Mouse (Mus musculus) hindbrain, embryonic 13.5 days (tissue): ENCODE measurements around the gene Cdkal1. TPM values are rescaled to one million over a fixed set of nuclear protein-coding genes. Genes with fewer than 3 reads are reported as not detected.

Source experiments
- ATAC-seq: fragments of 200-750 bp; cut with Nextera tagmentation; 2 replicates; pipeline ENCODE4 v1.8.0; 2017; ENCODE audit warnings: moderate TSS enrichment; ENCODE audit not compliant: low FRiP score
- H3K27ac ChIP-seq: fragments of 300-500 bp; sonication (generic); 2 replicates; pipeline ENCODE4 v1.5.1; 2015; ENCODE audit warnings: inconsistent platforms, mild to moderate bottlenecking, moderate library complexity
- H3K27me3 ChIP-seq: fragments of 300-500 bp; sonication (generic); 2 replicates; pipeline ENCODE4 v1.6.1; 2015; ENCODE audit warnings: mild to moderate bottlenecking, inconsistent platforms
- H3K36me3 ChIP-seq: fragments of 300-500 bp; sonication (generic); 2 replicates; pipeline ENCODE4 v1.6.1; 2015; ENCODE audit warnings: mild to moderate bottlenecking, inconsistent platforms
- H3K4me1 ChIP-seq: fragments of 300-500 bp; sonication (generic); replicated peaks from 2 replicates; pipeline ENCODE4 v1.6.1; 2015; ENCODE audit warnings: inconsistent platforms
- H3K4me2 ChIP-seq: fragments of 300-500 bp; sonication (generic); 2 replicates; pipeline ENCODE4 v1.6.1; 2015; ENCODE audit warnings: inconsistent platforms, mild to moderate bottlenecking, moderate library complexity
- H3K4me3 ChIP-seq: fragments of 300-500 bp; sonication (generic); 2 replicates; pipeline ENCODE4 v1.5.1; 2015; ENCODE audit warnings: mild to moderate bottlenecking, inconsistent platforms
- H3K9ac ChIP-seq: fragments of 300-500 bp; sonication (generic); 2 replicates; pipeline ENCODE4 v1.6.1; 2015; ENCODE audit warnings: mild to moderate bottlenecking, inconsistent platforms
- H3K9me3 ChIP-seq: fragments of 300-500 bp; sonication (generic); 2 replicates; pipeline ENCODE4 v1.6.1; 2016; ENCODE audit warnings: inconsistent platforms
- WGBS: fragments of 180-500 bp; shearing (Covaris S2); methylation state at CpG from one replicate; pipeline ENCODE4 v1.1.7; 2015; 5-methylcytosine and 5-hydroxymethylcytosine counted together
- polyA plus RNA-seq: library from polyadenylated mRNA; unstranded; fragments of >200 nt; fragmentation: Nextera tagmentation; extraction: Ambion mirVana; gene quantifications from 2 replicates; pipeline ENCODE4 v1.2.1, GENCODE M21; 2015

Cdkal1 gene
- polyA plus RNA-seq, 1 experiment from 2014 or later: 24.3 TPM

GRCm38 (mm10) chr13:29395694-29396093 is 459.8 kb downstream of the Cdkal1 start:
- no peaks in the 10 kb centered on the region for H3K27me3 ChIP-seq
- 0 out of 2 replicates have a peak, but pooled peaks cover 2% of the 10 kb centered on the region for H3K9me3 ChIP-seq
- H3K36me3 ChIP-seq: no peaks in the 10 kb centered on the region
- no peak for ATAC-seq
- no peak overlapping the region for H3K4me2 ChIP-seq
- no peak overlapping the region for H3K27ac ChIP-seq
- H3K4me1 ChIP-seq: 0 out of 2 replicates have a peak, but pooled peaks cover 6% of the 10 kb centered on the region
- H3K9ac ChIP-seq: no peak overlapping the region
- 80% methylated on average over 4 of the region's 4 CpGs for WGBS
- no peak overlapping the region for H3K4me3 ChIP-seq

GRCm38 (mm10) chr13:29390025-29390424 is 465.4 kb downstream of the Cdkal1 start:
- Histone ChIP-seq H3K27ac (no peak overlapping the region), H3K9ac (no peak overlapping the region), H3K36me3 (no peaks in the 10 kb centered on the region), H3K4me3 (no peak overlapping the region), H3K9me3 (0 out of 2 replicates have a peak, but pooled peaks cover 2% of the 10 kb centered on the region), H3K4me2 (no peak overlapping the region), H3K27me3 (no peaks in the 10 kb centered on the region), H3K4me1 (no peaks in the 10 kb centered on the region)
- no peak for ATAC-seq
- 87% methylated on average over 5 of the region's 5 CpGs for WGBS

GRCm38 (mm10) chr13:29388918-29389317 is 466.6 kb downstream of the Cdkal1 start:
- H3K9me3 ChIP-seq: 0 out of 2 replicates have a peak, but pooled peaks cover 2% of the 10 kb centered on the region
- WGBS: 79% methylated on average over 3 of the region's 3 CpGs

DNA sequence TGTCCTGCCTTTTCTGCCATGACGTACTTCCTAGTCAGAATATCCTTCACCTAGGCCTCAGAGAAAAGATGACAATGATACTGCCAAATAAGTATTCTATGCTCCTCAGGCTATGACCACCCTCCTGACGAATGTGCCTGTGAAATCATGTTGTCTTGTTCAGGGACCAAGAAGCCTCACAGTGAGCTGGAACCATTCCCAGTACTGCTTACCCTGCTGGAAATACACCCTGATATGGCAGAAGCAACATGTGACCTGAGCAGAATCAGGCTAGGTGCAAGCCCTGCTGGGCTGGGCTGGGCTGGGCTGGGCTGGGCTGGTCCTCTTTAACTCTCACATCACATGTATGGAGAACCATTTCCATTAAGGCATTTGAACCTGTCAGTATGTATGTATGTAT is 477.9 kb downstream of the Cdkal1 start:
- WGBS: 68% methylated on average over 2 of the region's 2 CpGs

More at GRCm38 (mm10) chr13:29388918-29389317, 466.6 kb downstream of the Cdkal1 start:
- Histone ChIP-seq H3K36me3 (no peaks in the 10 kb centered on the region), H3K27ac (no peak overlapping the region), H3K4me2 (no peak overlapping the region), H3K27me3 (no peaks in the 10 kb centered on the region), H3K4me3 (no peak overlapping the region), H3K4me1 (no peaks in the 10 kb centered on the region), H3K9ac (no peak overlapping the region)
- no peak for ATAC-seq

GRCm38 (mm10) chr13:29371916-29372315 is 483.6 kb downstream of the Cdkal1 start:
- H3K27me3 ChIP-seq: no peaks in the 10 kb centered on the region
- H3K36me3 ChIP-seq: no peaks in the 10 kb centered on the region
- H3K4me2 ChIP-seq: no peak overlapping the region
- H3K4me3 ChIP-seq: no peak overlapping the region
- no peak overlapping the region for H3K9ac ChIP-seq
- WGBS: 21% methylated on average over 3 of the region's 3 CpGs
- H3K4me1 ChIP-seq: peaks cover 36% of the 10 kb centered on the region
- peak; percentile 49; the same call in 1 of the 2 replicates for ATAC-seq
- H3K27ac ChIP-seq: peak overlapping the region; percentile 83
- no peaks in the 10 kb centered on the region for H3K9me3 ChIP-seq

More for the DNA sequence above, 477.9 kb downstream of the Cdkal1 start:
- Histone ChIP-seq H3K27me3 (no peaks in the 10 kb centered on the region), H3K27ac (no peak overlapping the region), H3K4me2 (no peak overlapping the region), H3K4me3 (no peak overlapping the region), H3K9me3 (no peaks in the 10 kb centered on the region), H3K9ac (no peak overlapping the region), H3K4me1 (peaks cover 14% of the 10 kb centered on the region), H3K36me3 (no peaks in the 10 kb centered on the region)
- ATAC-seq: no peak

- 18% methylated on average over 4 of the region's 4 CpGs for WGBS
- Histone ChIP-seq H3K4me2 (no peak overlapping the region), H3K27ac (peak overlapping the region; percentile 87), H3K4me1 (peaks cover 36% of the 10 kb centered on the region), H3K9me3 (no peaks in the 10 kb centered on the region), H3K4me3 (no peak overlapping the region), H3K9ac (no peak overlapping the region), H3K27me3 (no peaks in the 10 kb centered on the region), H3K36me3 (no peaks in the 10 kb centered on the region)
- 0 out of 2 replicates have a peak, but pooled peaks have one; percentile 29 for ATAC-seq
These were observed 484.1 kb downstream of the Cdkal1 start for GRCm38 (mm10) chr13:29371466-29371771.

DNA sequence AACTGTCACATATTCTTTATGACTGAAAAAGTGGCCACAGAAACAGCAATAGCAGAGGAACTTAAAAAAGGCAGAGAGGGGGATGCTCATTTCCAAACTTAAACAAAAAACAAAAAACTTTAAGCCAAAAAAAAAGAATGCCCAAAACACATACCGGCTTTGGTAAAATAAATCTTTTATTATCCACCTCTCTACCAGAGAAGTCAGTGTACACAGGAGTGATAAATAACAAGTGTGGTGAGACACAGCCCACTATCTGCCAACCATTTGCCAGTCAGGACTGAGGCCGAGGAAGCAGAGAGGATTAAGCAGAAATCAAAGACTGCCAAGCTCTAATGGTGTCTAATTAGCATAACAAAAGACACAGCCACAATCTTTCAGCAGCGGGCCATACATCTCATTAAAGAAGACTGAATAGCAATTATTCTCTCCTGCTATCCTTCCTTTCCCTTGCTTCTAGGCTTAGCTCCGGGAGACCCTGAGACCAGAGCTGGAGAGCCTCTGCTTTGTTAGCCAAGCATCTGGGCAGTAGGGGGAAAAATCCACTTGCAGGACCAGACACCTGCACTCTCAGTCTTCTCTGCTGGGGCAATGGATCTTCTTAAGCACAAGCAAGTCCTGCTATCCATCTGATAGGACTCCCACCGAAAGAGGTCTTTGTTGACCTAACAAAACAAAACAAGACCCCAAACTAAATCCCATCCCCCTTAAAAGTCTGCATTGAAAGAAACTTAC is 484.6 kb downstream of the Cdkal1 start:
- H3K27ac ChIP-seq: peak overlapping the region; percentile 87
- H3K4me1 ChIP-seq: peaks cover 34% of the 10 kb centered on the region
- 7% methylated on average over 5 of the region's 5 CpGs for WGBS
- ATAC-seq: peak; percentile 89
- H3K36me3 ChIP-seq: no peaks in the 10 kb centered on the region
- no peak overlapping the region for H3K9ac ChIP-seq
- H3K9me3 ChIP-seq: no peaks in the 10 kb centered on the region
- H3K4me3 ChIP-seq: no peak overlapping the region
- H3K4me2 ChIP-seq: no peak overlapping the region
- no peaks in the 10 kb centered on the region for H3K27me3 ChIP-seq

- no peak for ATAC-seq
- no peak overlapping the region for H3K4me3 ChIP-seq
- H3K9ac ChIP-seq: no peak overlapping the region
- WGBS: 45% methylated on average over 6 of the region's 6 CpGs
- no peaks in the 10 kb centered on the region for H3K27me3 ChIP-seq
- H3K9me3 ChIP-seq: no peaks in the 10 kb centered on the region
- H3K36me3 ChIP-seq: no peaks in the 10 kb centered on the region
- no peak overlapping the region for H3K27ac ChIP-seq
- H3K4me2 ChIP-seq: no peak overlapping the region
- H3K4me1 ChIP-seq: peaks cover 42% of the 10 kb centered on the region
These were observed 486.7 kb downstream of the Cdkal1 start for GRCm38 (mm10) chr13:29368806-29369205.

DNA sequence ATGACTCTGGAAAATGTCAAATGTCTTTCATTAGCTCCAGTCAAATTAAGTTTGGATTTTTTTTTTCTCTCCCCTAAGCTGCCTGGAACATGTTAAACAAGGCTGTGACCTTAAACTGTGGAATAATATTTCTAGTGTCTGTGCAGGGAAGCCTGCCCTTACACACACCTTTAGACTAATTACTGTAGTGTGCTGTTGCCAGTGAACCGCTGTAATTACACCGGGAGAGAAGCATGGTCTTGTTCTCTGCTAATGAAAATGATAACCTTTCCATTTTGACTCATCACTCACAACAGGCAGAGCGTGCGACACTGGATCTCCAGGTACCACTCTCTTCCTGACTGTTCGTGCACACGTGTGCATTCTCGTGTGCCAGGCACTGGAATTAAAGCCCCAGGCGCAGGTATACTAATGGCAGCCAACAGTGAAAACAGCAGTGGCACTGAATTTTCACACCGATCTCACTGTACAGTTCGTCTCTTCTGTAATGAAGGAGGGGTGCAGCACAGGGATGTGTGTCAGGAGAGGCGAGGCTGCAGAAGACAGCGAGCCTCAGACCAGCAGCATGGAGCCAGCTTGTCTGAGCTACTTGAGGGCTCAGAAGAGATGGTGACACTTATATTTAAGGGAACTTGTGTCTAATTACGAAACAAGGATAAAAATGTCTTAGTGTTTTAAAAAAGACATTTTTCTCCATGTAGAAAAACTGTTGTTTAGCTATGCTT is 490.4 kb downstream of the Cdkal1 start:
- ATAC-seq: peak; percentile 50
- Histone ChIP-seq H3K4me1 (peaks cover 19% of the 10 kb centered on the region), H3K27me3 (no peaks in the 10 kb centered on the region), H3K27ac (peak overlapping the region; percentile 61; the same call in 1 of the 2 replicates), H3K4me3 (no peak overlapping the region), H3K36me3 (no peaks in the 10 kb centered on the region), H3K9me3 (no peaks in the 10 kb centered on the region), H3K9ac (no peak overlapping the region), H3K4me2 (no peak overlapping the region)
- 60% methylated on average over 13 of the region's 13 CpGs for WGBS

GRCm38 (mm10) chr13:29364009-29364408 is 491.5 kb downstream of the Cdkal1 start:
- no peak overlapping the region for H3K9ac ChIP-seq
- no peak overlapping the region for H3K4me3 ChIP-seq
- H3K4me2 ChIP-seq: no peak overlapping the region
- no peaks in the 10 kb centered on the region for H3K9me3 ChIP-seq
- H3K36me3 ChIP-seq: no peaks in the 10 kb centered on the region; the same call in 1 of the 2 replicates
- no peak for ATAC-seq
- H3K27ac ChIP-seq: no peak overlapping the region
- H3K27me3 ChIP-seq: no peaks in the 10 kb centered on the region
- 21% methylated on average over 6 of the region's 6 CpGs for WGBS
- peaks cover 19% of the 10 kb centered on the region for H3K4me1 ChIP-seq

DNA sequence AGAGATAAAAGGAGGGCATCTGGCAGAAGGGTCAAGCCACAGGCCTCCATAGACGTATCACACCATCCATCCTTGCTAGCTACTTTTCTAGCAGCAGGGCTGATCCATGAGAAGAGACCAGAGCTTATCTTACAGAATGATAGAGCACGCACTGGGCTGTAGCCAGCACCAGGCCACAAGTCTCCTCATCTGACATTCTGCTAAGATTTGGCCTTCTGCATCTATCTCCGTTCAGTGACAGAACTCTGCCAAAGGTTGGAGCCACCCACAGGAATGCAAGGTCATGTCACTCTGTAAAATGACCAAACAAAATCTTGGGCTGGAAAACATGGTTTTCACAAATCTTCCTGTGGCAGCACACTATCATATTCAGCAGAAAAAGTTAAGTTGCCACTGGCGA is 493.6 kb downstream of the Cdkal1 start:
- Histone ChIP-seq H3K27me3 (no peaks in the 10 kb centered on the region), H3K9ac (no peak overlapping the region), H3K4me1 (peaks cover 19% of the 10 kb centered on the region), H3K9me3 (no peaks in the 10 kb centered on the region), H3K36me3 (no peaks in the 10 kb centered on the region; the same call in 1 of the 2 replicates), H3K4me2 (no peak overlapping the region), H3K4me3 (no peak overlapping the region), H3K27ac (no peak overlapping the region)
- 90% methylated on average over 4 of the region's 4 CpGs for WGBS
- ATAC-seq: no peak

- H3K4me1 ChIP-seq: peaks cover 28% of the 10 kb centered on the region
- no peaks in the 10 kb centered on the region for H3K9me3 ChIP-seq
- H3K9ac ChIP-seq: no peak overlapping the region
- 81% methylated on average over 10 of the region's 10 CpGs for WGBS
- ATAC-seq: no peak
- H3K27ac ChIP-seq: no peak overlapping the region
- no peaks in the 10 kb centered on the region for H3K27me3 ChIP-seq
- H3K36me3 ChIP-seq: no peaks in the 10 kb centered on the region; the same call in 1 of the 2 replicates
- H3K4me2 ChIP-seq: no peak overlapping the region
- no peak overlapping the region for H3K4me3 ChIP-seq
These were observed 494.6 kb downstream of the Cdkal1 start for GRCm38 (mm10) chr13:29360899-29361298.
